Mouse (Mus musculus) stomach, embryonic 15.5 days (tissue): ENCODE measurements around the gene Zfp82. TPM values are rescaled to one million over a fixed set of nuclear protein-coding genes. Genes with fewer than 3 reads are reported as not detected.
"Not testable (repeated sequence)": the region's sequence is repeated elsewhere in the genome, so short reads cannot be mapped to it uniquely, and the experiment has no call there.

Experiments
- ATAC-seq: fragments of 200-750 bp; cut with Nextera tagmentation; 2 replicates; pipeline ENCODE4 v1.8.0; 2017; ENCODE audit warnings: low read depth, moderate number of reproducible peaks, moderate TSS enrichment; ENCODE audit not compliant: insufficient read depth, low FRiP score
- H3K27ac ChIP-seq: fragments of 300-500 bp; sonication (generic); 2 replicates; pipeline ENCODE4 v1.5.1; 2015; ENCODE audit warnings: mild to moderate bottlenecking, inconsistent platforms
- H3K27me3 ChIP-seq: fragments of 300-500 bp; sonication (generic); replicated peaks from 2 replicates; pipeline ENCODE4 v1.6.1; 2015; ENCODE audit warnings: inconsistent platforms
- H3K36me3 ChIP-seq: fragments of 300-500 bp; sonication (generic); 2 replicates; pipeline ENCODE4 v1.6.1; 2015; ENCODE audit warnings: inconsistent platforms
- H3K4me1 ChIP-seq: fragments of 300-500 bp; sonication (generic); 2 replicates; pipeline ENCODE4 v1.6.1; 2015; ENCODE audit warnings: inconsistent platforms
- H3K4me2 ChIP-seq: fragments of 300-500 bp; sonication (generic); 2 replicates; pipeline ENCODE4 v1.6.1; 2015; ENCODE audit warnings: mild to moderate bottlenecking, inconsistent platforms
- H3K4me3 ChIP-seq: fragments of 300-500 bp; sonication (generic); replicated peaks from 2 replicates; pipeline ENCODE4 v1.5.1; 2015; ENCODE audit warnings: inconsistent platforms
- H3K9ac ChIP-seq: fragments of 300-500 bp; sonication (generic); 2 replicates; pipeline ENCODE4 v1.6.1; 2015; ENCODE audit warnings: inconsistent platforms
- H3K9me3 ChIP-seq: fragments of 300-500 bp; sonication (generic); 2 replicates; pipeline ENCODE4 v1.6.1; 2016; ENCODE audit warnings: inconsistent platforms
- WGBS: fragments of 180-500 bp; shearing (Covaris S2); methylation state at CpG from one replicate; pipeline ENCODE4 v1.1.7; 2015; 5-methylcytosine and 5-hydroxymethylcytosine counted together
- polyA plus RNA-seq: library from polyadenylated mRNA; unstranded; fragments of >200 nt; fragmentation: Nextera tagmentation; extraction: Ambion mirVana; gene quantifications from 2 replicates; pipeline ENCODE4 v1.2.1, GENCODE M21; 2015

Gene Zfp82
- polyA plus RNA-seq, result 4.1 and 4.7 TPM in 2 replicates

- H3K27ac ChIP-seq, result peak within 1 kb of the TSS; percentile 64
- peak; percentile 92 for ATAC-seq
These were observed at the start of gene Zfp82 for GRCm38 (mm10) chr7:30072146-30073028. Gene Zfp82 (minus strand): TSS chr7:30072900.

GRCm38 (mm10) chr7:30122188-30122530 is 49.5 kb upstream of the Zfp82 start:
- WGBS, result 4% methylated on average over 15 of the region's 15 CpGs
- Histone ChIP-seq H3K4me2 (peak overlapping the region; percentile 89), H3K36me3 (no peaks in the 10 kb centered on the region; the same call in 1 of the 2 replicates), H3K9me3 (no peaks in the 10 kb centered on the region), H3K4me1 (no peaks in the 10 kb centered on the region), H3K4me3 (peak overlapping the region; percentile 69), H3K27me3 (no peaks in the 10 kb centered on the region), H3K9ac (peak overlapping the region; percentile 50; the same call in 1 of the 2 replicates), H3K27ac (peak overlapping the region; percentile 76)
- peak; percentile 25; the same call in 1 of the 2 replicates for ATAC-seq

More at GRCm38 (mm10) chr7:30072146-30073028, at the start of gene Zfp82:
- peak within 1 kb of the TSS; percentile 87 for H3K4me3 ChIP-seq
- H3K4me1 ChIP-seq, result 0 out of 2 replicates have a peak, but pooled peaks cover 3% of the 10 kb centered on the region
- H3K9me3 ChIP-seq, result no peaks in the 10 kb centered on the region
- under 1% methylated on average over 50 of the region's 50 CpGs for whole genome bisulfite sequencing
- H3K36me3 ChIP-seq, result 0 out of 2 replicates have a peak, but pooled peaks cover under 1% of the 10 kb centered on the region
- peak within 1 kb of the TSS; percentile 97 for H3K4me2 ChIP-seq
- no peaks in the 10 kb centered on the region for H3K27me3 ChIP-seq
- H3K9ac ChIP-seq, result peak within 1 kb of the TSS; percentile 63

DNA sequence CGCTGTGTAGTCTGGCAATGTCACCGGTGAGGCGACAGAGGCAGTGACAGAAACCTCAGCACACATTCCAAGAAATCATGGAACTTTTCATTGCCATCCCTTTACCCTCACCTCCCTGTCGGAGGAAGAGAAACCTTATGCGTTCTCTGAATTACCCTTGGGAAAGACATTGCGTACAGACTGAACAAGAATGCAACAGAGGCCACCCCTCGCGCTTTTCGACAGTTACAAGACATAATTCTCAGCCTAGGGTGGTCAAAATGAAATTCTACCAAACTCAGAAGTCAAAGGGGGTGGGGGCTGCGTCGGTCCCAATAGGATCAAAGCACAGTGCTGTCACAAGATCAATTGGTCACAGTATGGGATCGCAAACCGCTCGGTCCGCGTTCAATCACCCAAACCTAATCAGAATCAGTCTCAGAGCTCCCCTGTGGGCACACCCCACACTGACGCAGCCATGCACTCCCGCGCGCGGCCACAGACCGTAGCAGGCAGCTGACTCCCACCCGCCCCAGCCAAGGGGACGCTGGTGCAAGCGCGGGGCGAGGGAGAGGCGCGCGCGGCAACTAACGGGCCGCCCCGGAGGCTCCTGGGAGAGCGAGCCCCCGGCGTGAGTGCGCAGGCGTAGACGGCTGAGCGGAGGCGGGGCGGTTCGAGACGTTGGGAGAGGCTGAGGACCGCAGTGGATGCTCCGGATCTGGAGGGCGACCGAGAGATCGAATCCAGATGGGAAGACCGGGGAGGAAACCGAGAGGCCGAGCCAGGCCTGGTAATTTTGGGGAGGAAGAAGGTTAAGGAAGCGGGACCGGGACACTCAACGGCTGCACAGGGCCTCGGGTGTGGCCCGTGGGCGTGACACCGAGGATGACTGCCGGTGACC is 48.8 kb upstream of the Zfp82 start, which contains the start of gene Zfp382:
TSS of gene Zfp382 (plus strand) at position 635 of the 880 bp plus-strand sequence.
- WGBS, result under 1% methylated on average over 61 of the region's 61 CpGs

GRCm38 (mm10) chr7:30117935-30118334 is 45.2 kb upstream of the Zfp82 start:
- not testable (repeated sequence) for H3K27ac ChIP-seq, H3K4me1 ChIP-seq, ATAC-seq, H3K9me3 ChIP-seq, H3K9ac ChIP-seq, H3K36me3 ChIP-seq, H3K4me3 ChIP-seq, H3K4me2 ChIP-seq, H3K27me3 ChIP-seq
- WGBS, result 94% methylated on average over 12 of the region's 12 CpGs

More for the DNA sequence above, 48.8 kb upstream of the Zfp82 start, which contains the start of gene Zfp382:
- Histone ChIP-seq H3K27ac (peak within 1 kb of the TSS; percentile 76), H3K9me3 (no peaks in the 10 kb centered on the region), H3K4me3 (peak within 1 kb of the TSS; percentile 69), H3K9ac (peak within 1 kb of the TSS; percentile 50), H3K4me2 (peak within 1 kb of the TSS; percentile 89), H3K4me1 (no peaks in the 10 kb centered on the region), H3K27me3 (no peaks in the 10 kb centered on the region), H3K36me3 (no peaks in the 10 kb centered on the region)
- peak; percentile 92 for ATAC-seq

DNA sequence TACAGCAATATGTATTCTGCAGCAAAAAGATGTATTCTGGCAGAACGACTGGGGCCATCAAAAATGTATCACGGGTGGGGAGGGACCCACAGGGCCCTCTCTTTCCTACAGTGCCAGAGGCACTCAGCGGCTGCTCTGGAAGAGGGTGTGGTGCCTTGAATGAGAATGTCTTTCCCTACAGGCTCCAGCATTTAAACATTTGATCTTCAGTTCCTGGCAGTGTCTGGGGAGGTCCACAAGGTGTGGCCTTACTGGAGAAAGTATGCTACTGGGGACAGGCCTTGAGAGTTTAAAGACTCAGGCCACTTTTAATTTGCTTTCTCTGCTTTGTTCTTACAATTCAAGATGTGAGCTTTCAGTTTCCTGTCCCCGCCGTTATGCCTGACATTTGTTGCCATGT is 43.4 kb upstream of the Zfp82 start:
- Histone ChIP-seq H3K9ac (no peak overlapping the region), H3K4me3 (no peak overlapping the region), H3K4me2 (no peak overlapping the region), H3K27me3 (no peaks in the 10 kb centered on the region), H3K9me3 (no peaks in the 10 kb centered on the region), H3K4me1 (no peaks in the 10 kb centered on the region), H3K27ac (no peak overlapping the region), H3K36me3 (no peaks in the 10 kb centered on the region)
- no peak for ATAC-seq
- WGBS, result 89% methylated on average over 5 of the region's 5 CpGs

DNA sequence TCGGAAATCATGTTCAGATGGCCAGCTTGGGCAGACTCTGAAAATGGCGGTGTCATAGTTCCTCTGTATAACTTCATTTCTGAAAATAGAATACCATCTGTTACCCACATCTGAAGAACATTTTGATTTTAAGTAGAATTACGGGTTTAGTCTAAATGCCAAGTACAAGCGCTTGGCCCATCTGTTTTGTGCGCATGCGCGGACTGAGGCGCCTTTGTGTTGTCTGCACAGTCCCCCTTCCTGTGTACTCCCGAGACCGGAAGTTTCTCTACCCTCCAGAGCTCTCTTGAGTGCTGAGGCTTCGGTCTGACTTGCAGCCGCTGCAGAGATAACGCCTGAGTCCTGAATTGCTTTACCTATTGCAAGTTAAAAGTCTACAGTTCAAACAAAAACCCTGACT is 26.6 kb upstream of the Zfp82 start:
- no peak for ATAC-seq
- H3K4me3 ChIP-seq, result no peak overlapping the region

GRCm38 (mm10) chr7:30095551-30096125 is 22.9 kb upstream of the Zfp82 start:
- Histone ChIP-seq H3K4me1 (peaks cover 21% of the 10 kb centered on the region), H3K4me2 (peak overlapping the region; percentile 64), H3K4me3 (peak overlapping the region; percentile 77), H3K27me3 (no peaks in the 10 kb centered on the region), H3K9ac (peak overlapping the region; percentile 48; the same call in 1 of the 2 replicates), H3K27ac (no peak overlapping the region), H3K9me3 (no peaks in the 10 kb centered on the region), H3K36me3 (peaks cover 18% of the 10 kb centered on the region)
- ATAC-seq, result no peak
- 3% methylated on average over 5 of the region's 5 CpGs for WGBS

More for the DNA sequence above, 26.6 kb upstream of the Zfp82 start:
- H3K36me3 ChIP-seq, result peaks cover 45% of the 10 kb centered on the region
- H3K4me2 ChIP-seq, result no peak overlapping the region
- no peak overlapping the region for H3K9ac ChIP-seq
- H3K4me1 ChIP-seq, result peaks cover 13% of the 10 kb centered on the region
- no peaks in the 10 kb centered on the region for H3K27me3 ChIP-seq
- 91% methylated on average over 13 of the region's 13 CpGs for WGBS
- H3K27ac ChIP-seq, result no peak overlapping the region
- no peaks in the 10 kb centered on the region for H3K9me3 ChIP-seq

GRCm38 (mm10) chr7:30094646-30095429 is 22.1 kb upstream of the Zfp82 start, which contains the start of gene Zfp260:
Gene Zfp260 (plus strand): TSS chr7:30094777.
- H3K4me1 ChIP-seq, result peaks cover 21% of the 10 kb centered on the region
- peak within 1 kb of the TSS; percentile 98 for H3K27ac ChIP-seq
- H3K9me3 ChIP-seq, result no peaks in the 10 kb centered on the region
- H3K27me3 ChIP-seq, result no peaks in the 10 kb centered on the region
- peak within 1 kb of the TSS; percentile 64 for H3K4me2 ChIP-seq
- ATAC-seq, result peak; percentile 82
- H3K9ac ChIP-seq, result peak within 1 kb of the TSS; percentile 80
- H3K36me3 ChIP-seq, result peaks cover 15% of the 10 kb centered on the region
- H3K4me3 ChIP-seq, result peak within 1 kb of the TSS; percentile 77
- under 1% methylated on average over 26 of the region's 26 CpGs for WGBS

DNA sequence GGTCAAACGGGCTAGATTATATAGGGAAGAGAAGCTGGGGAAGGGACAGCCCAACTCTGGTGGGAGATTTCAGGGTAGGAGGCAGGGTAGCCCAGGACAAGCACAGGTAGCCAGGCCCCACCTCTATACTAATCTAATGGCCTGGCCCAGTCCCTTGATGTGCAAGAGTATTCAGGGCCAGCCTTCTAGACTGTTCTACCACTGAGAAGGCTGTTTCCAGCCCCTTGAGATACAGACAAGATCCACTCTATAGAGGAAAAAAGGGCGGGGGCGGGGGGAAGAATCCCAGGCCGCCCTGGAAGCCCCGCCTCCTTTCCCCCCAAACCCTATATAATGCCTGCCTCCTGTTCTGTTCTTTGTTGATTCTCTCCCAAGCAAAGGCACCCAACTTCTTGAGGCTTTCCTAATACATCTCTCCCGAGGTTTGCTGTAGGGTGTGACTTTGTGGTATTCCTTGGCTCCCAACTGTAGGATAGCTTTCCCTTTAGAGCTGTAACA is 21.3 kb upstream of the Zfp82 start:
- Histone ChIP-seq H3K9ac (no peak overlapping the region), H3K4me3 (peak overlapping the region; percentile 77), H3K36me3 (peaks cover 9% of the 10 kb centered on the region), H3K4me1 (peaks cover 27% of the 10 kb centered on the region), H3K27ac (no peak overlapping the region), H3K27me3 (no peaks in the 10 kb centered on the region), H3K9me3 (no peaks in the 10 kb centered on the region), H3K4me2 (peak overlapping the region; percentile 52)
- ATAC-seq, result no peak
- 65% methylated on average over 6 of the region's 6 CpGs for WGBS

GRCm38 (mm10) chr7:30092666-30093065 is 20.0 kb upstream of the Zfp82 start:
- 0 out of 2 replicates have a peak, but pooled peaks cover 3% of the 10 kb centered on the region for H3K36me3 ChIP-seq
- peaks cover 28% of the 10 kb centered on the region for H3K4me1 ChIP-seq
- 82% methylated on average over 9 of the region's 9 CpGs for WGBS
- H3K4me3 ChIP-seq, result no peak overlapping the region
- no peaks in the 10 kb centered on the region for H3K27me3 ChIP-seq
- H3K9ac ChIP-seq, result no peak overlapping the region
- H3K27ac ChIP-seq, result no peak overlapping the region
- no peak overlapping the region for H3K4me2 ChIP-seq
- ATAC-seq, result no peak
- H3K9me3 ChIP-seq, result no peaks in the 10 kb centered on the region
